Mouse (Mus musculus) hindbrain, embryonic 10.5 days (tissue): ENCODE measurements around the gene Frmd5. TPM values are rescaled to one million over a fixed set of nuclear protein-coding genes. Genes with fewer than 3 reads are reported as not detected.
"Not testable (repeated sequence)": the region's sequence is repeated elsewhere in the genome, so short reads cannot be mapped to it uniquely, and the experiment has no call there.

Experiments
- DNase-seq: peaks from one replicate; pipeline ENCODE4 v3.0.0-alpha.2; 2017; ENCODE audit warnings: low spot score
- H3K27ac ChIP-seq: fragments of 300-500 bp; sonication (generic); 2 replicates; pipeline ENCODE4 v1.5.1; 2016; ENCODE audit warnings: mild to moderate bottlenecking, moderate library complexity
- H3K27me3 ChIP-seq: fragments of 300-500 bp; sonication (generic); 2 replicates; pipeline ENCODE4 v1.6.1; 2016; ENCODE audit warnings: mild to moderate bottlenecking; ENCODE audit not compliant: poor library complexity, insufficient read depth, severe bottlenecking
- H3K36me3 ChIP-seq: fragments of 300-500 bp; sonication (generic); 2 replicates; pipeline ENCODE4 v1.6.1; 2016; ENCODE audit warnings: mild to moderate bottlenecking, moderate library complexity
- H3K4me1 ChIP-seq: fragments of 300-500 bp; sonication (generic); replicated peaks from 2 replicates; pipeline ENCODE4 v1.6.1; 2016; ENCODE audit warnings: mild to moderate bottlenecking
- H3K4me3 ChIP-seq: fragments of 300-500 bp; sonication (generic); 2 replicates; pipeline ENCODE4 v1.5.1; 2016; ENCODE audit warnings: mild to moderate bottlenecking, moderate library complexity
- H3K9me3 ChIP-seq: fragments of 300-500 bp; sonication (generic); 2 replicates; pipeline ENCODE4 v1.6.1; 2016; ENCODE audit warnings: mild to moderate bottlenecking, moderate library complexity
- WGBS: fragments of 180-500 bp; shearing (Covaris S2); methylation state at CpG from one replicate; pipeline ENCODE4 v1.1.7; 2016; 5-methylcytosine and 5-hydroxymethylcytosine counted together
- polyA plus RNA-seq: library from polyadenylated mRNA; unstranded; fragments of >200 nt; fragmentation: Nextera tagmentation; extraction: Ambion mirVana; gene quantifications from 2 replicates; pipeline ENCODE4 v1.2.1, GENCODE M21; 2016

The Frmd5 gene
- polyA plus RNA-seq, 1 experiment from 2014 or later, result 15.3 TPM

DNA sequence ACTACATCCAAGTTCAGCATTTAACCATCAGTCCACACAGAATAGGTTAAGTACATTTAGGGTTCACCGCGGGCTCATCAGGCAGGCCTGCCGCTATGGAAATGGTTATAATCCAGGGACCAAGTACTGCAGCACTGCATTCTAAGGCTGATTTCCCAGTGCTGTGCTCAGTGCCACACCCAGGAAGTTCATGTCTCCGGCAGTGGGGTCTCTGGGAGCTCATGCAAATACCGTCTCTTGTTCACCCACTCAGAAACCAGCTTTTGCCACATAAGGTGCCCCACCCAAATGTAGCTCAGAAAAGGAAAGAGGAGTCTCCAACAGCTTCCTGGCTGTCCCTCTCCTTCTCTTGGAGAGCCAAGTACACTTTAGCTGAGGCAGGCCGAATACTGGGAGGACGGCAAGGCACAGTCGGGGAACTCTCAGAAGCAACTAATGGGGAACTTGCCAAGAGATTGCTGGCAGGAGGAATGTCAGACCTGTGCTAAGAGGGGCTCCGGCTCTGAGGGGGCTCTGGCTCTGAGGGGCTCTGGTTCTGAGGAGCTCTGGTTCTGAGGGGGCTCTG, 232.7 kb downstream of the Frmd5 start:
- no peaks in the 10 kb centered on the region for H3K27me3 ChIP-seq
- H3K4me3 ChIP-seq, result no peak overlapping the region
- H3K27ac ChIP-seq, result no peak overlapping the region
- H3K9me3 ChIP-seq, result no peaks in the 10 kb centered on the region
- DNase-seq, result no peak
- peaks cover 21% of the 10 kb centered on the region for H3K36me3 ChIP-seq
- 83% methylated on average over 9 of the region's 9 CpGs for WGBS
- 0 out of 2 replicates have a peak, but pooled peaks cover 3% of the 10 kb centered on the region for H3K4me1 ChIP-seq

DNA sequence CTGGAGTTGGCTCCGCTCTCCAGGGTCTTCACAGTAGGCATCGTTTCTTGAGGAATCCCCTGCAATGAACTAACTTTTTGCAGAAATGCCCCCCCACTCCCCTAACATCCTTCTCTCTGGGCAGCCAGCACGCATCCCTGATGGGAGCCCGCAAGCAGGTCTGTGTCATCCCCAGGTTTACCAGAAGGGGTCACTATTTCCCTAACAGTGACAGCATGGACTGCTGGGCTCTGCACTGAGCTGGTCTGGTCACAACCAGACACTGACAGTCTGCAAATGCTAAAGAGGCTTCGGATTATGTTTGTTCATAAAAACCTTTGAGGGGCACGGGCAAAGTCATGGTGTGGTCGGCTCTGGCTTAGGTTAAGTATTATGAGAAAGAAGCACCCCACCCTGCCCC, 235.1 kb downstream of the Frmd5 start:
- DNase-seq, result peak; percentile 80
- Histone ChIP-seq H3K4me1 (0 out of 2 replicates have a peak, but pooled peaks cover 3% of the 10 kb centered on the region), H3K27ac (no peak overlapping the region), H3K36me3 (peaks cover 21% of the 10 kb centered on the region), H3K27me3 (no peaks in the 10 kb centered on the region), H3K9me3 (no peaks in the 10 kb centered on the region), H3K4me3 (no peak overlapping the region)
- 23% methylated on average over 7 of the region's 7 CpGs for WGBS

DNA sequence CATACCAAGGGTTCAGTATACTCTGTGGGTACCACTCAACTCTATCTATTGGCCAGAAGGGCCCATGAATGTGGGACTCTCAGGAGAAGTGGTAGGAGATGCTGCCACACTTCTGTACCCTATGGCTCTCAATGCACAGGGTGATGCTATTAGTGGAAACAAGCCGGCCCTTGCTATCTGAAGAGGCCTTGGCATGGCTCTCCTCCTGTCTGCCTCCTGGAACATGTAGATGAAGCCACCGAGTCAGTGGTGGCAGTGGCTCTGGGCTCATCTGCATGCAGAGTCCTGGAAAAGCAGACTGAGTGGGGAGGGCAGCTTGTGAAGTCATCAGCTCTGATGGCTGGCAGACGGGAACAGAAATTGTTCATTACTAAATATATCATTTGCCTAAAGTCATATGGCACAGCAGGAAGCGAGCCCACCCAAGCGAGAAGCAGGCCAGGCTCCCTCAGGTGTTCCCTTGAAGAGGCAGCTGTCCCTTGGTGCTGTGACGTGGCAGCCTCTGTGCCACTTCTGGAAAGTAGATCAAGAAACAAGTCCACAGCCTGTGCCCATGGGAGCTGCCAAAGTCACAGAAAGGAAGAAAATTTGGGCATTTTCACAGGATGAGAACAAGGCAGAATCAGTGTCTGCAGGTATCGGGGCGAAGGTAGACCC, 235.8 kb downstream of the Frmd5 start:
- WGBS, result 80% methylated on average over 8 of the region's 8 CpGs
- H3K4me3 ChIP-seq, result no peak overlapping the region
- DNase-seq, result no peak
- H3K9me3 ChIP-seq, result no peaks in the 10 kb centered on the region
- H3K27ac ChIP-seq, result no peak overlapping the region
- H3K4me1 ChIP-seq, result 0 out of 2 replicates have a peak, but pooled peaks cover 3% of the 10 kb centered on the region
- no peaks in the 10 kb centered on the region for H3K27me3 ChIP-seq
- H3K36me3 ChIP-seq, result peaks cover 21% of the 10 kb centered on the region

DNA sequence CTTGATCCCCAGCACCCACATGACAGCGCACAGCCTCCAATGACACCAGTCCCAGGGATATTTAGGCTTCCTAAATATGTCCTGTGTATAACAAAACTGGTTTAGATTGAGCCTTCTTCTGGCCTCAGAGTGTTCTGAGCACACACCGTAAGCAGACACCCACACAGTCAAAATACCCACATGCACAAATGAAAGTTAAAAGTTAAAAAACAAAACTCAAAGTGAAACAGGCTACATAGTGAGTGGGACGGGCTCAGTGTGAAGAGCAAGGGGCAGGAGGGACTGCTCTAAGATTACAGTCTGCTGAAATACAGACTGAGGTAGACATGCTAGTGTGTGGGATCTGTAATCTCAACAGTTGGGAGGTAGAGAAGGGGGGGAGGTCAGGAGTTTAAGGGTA, 236.8 kb downstream of the Frmd5 start:
- Histone ChIP-seq H3K9me3 (no peaks in the 10 kb centered on the region), H3K27me3 (no peaks in the 10 kb centered on the region), H3K4me1 (0 out of 2 replicates have a peak, but pooled peaks cover 3% of the 10 kb centered on the region), H3K4me3 (no peak overlapping the region), H3K36me3 (peaks cover 18% of the 10 kb centered on the region), H3K27ac (no peak overlapping the region)
- DNase-seq, result no peak
- WGBS, result 89% methylated on average over 3 of the region's 3 CpGs

DNA sequence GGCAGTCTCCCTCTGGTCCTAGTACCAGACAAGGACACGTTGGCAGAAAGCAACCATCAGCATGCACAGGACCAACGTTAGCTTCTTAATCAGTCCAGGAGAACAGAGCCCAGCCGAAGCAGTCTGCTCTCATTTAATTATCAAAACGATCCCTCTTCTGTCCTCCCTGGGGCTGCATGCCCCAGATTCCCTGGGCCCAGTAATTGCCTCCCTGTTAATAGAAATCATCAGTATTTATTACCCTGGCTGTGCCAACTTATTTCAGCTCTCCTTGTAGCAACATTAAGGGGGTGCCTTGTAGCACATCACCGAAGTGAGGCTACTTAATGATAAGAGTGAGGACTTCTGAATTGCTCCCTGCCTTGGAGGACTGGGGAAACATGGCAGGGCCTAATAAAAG, 241.0 kb downstream of the Frmd5 start:
- Histone ChIP-seq H3K4me1 (no peaks in the 10 kb centered on the region), H3K4me3 (no peak overlapping the region), H3K9me3 (no peaks in the 10 kb centered on the region), H3K36me3 (peaks cover 13% of the 10 kb centered on the region), H3K27me3 (no peaks in the 10 kb centered on the region), H3K27ac (no peak overlapping the region)
- 77% methylated on average over 5 of the region's 5 CpGs for WGBS
- no peak for DNase-seq

DNA sequence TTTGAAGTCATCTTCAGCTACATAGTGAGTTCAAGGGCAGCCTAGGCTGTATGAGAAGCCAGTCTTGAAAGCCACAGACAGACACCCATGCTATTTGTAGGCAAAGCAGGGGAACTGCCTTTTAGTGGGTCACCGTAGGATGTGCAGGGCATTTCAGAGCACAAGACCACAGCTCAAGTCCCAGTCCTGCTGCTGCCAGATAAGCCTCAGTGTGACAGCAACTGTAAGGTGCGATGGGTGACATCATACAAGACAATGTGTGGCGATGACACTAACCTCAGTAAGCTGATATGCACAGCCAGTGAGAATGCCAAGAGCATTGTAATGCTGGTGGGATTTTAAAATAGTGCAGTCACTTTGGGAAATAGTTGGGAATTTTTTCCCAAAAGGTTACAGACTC, 243.8 kb downstream of the Frmd5 start:
- Histone ChIP-seq H3K27ac (no peak overlapping the region), H3K36me3 (peaks cover 21% of the 10 kb centered on the region), H3K27me3 (no peaks in the 10 kb centered on the region), H3K9me3 (no peaks in the 10 kb centered on the region), H3K4me3 (no peak overlapping the region), H3K4me1 (no peaks in the 10 kb centered on the region)
- WGBS, result 92% methylated on average over 3 of the region's 3 CpGs
- DNase-seq, result no peak

DNA sequence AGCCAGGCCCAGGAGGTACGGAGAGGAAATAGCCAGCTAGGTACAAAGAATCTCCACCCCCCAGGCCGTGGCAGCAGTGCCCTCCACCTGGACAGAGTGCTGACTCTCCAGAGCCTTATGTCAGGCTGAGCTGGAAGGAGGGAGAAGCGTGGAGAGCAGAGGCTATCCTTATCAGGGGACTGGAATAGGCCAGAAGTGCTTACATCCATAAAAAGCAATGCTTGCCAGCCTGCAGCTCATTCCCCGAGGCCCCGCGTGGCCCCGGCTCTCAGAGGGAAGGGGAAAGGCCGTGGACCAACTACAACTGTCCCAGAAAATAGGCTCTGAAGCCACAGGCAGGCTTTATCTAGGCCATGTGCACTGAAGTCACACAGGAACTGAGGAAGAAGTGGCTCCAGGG, 255.6 kb downstream of the Frmd5 start:
- no peaks in the 10 kb centered on the region for H3K9me3 ChIP-seq
- H3K36me3 ChIP-seq, result peaks cover 78% of the 10 kb centered on the region
- no peak overlapping the region for H3K27ac ChIP-seq
- H3K4me3 ChIP-seq, result no peak overlapping the region
- no peaks in the 10 kb centered on the region for H3K4me1 ChIP-seq
- DNase-seq, result no peak
- WGBS, result 84% methylated on average over 8 of the region's 8 CpGs
- no peaks in the 10 kb centered on the region for H3K27me3 ChIP-seq

DNA sequence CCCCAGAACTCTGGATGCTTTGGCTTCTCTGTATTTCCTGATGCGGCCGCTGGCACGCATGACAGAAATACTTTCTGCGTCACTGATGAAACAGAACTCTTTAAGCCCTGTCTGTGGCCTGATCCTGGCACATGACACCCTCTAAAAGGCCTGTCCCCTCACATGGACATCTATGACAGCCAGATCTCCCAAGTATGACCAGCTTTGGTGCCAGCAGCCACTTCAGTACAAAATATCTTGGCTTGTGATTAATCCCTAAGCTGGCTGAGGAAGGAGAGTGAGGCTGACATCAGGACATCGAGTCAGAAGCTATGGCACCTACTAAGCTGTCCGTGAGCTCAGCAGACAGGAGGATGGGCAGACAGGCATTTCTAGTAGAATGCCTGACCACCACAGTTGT, 257.3 kb downstream of the Frmd5 start:
- Histone ChIP-seq H3K9me3 (no peaks in the 10 kb centered on the region), H3K27ac (no peak overlapping the region), H3K4me3 (no peak overlapping the region), H3K27me3 (no peaks in the 10 kb centered on the region), H3K4me1 (no peaks in the 10 kb centered on the region), H3K36me3 (peaks cover 85% of the 10 kb centered on the region)
- 95% methylated on average over 6 of the region's 6 CpGs for WGBS
- no peak for DNase-seq

DNA sequence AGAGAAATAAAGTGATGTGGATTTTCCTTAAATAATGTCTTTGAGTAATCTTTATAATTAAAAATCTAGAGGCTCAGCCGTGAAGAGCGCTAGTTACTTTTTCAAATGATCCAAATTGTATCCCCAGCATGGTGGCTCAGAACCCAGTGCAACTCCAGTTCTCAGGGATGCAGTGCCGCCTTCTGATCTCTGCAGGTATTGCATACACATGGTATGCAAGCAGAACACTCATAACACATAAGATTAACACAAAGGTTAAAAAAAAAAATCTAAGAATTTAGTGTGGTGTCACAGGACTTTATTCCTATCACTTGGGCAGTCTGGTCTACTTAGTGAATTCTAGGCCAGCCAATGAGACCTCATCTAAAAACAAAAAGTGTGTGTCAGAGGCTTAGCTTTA, 262.1 kb downstream of the Frmd5 start:
- no peaks in the 10 kb centered on the region for H3K9me3 ChIP-seq
- peaks cover 93% of the 10 kb centered on the region for H3K36me3 ChIP-seq
- H3K27ac ChIP-seq, result no peak overlapping the region
- 90% methylated on average over 3 of the region's 3 CpGs for WGBS
- no peak overlapping the region for H3K4me3 ChIP-seq
- no peak for DNase-seq
- no peaks in the 10 kb centered on the region for H3K4me1 ChIP-seq
- no peaks in the 10 kb centered on the region for H3K27me3 ChIP-seq

DNA sequence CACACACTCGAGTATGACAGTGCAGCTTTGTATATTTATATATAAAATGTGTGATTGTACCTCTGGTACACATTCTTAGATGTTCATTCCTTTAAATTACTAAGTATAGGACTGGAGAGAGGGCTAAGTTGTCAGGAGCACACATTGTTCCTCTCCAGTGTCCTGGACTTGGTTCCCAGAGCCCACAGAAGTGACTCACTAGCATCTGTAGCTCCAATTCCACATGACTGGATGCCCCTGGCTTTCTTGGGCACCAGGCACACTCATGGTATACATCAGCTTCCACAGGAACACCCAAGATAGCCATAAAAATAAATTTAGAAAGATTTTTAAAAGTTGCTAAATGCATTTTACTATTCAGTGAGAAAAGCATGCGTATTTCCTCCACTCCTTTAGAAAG, 281.8 kb downstream of the Frmd5 start:
- 91% methylated on average over 2 of the region's 2 CpGs for WGBS
- peaks cover 83% of the 10 kb centered on the region for H3K36me3 ChIP-seq

DNA sequence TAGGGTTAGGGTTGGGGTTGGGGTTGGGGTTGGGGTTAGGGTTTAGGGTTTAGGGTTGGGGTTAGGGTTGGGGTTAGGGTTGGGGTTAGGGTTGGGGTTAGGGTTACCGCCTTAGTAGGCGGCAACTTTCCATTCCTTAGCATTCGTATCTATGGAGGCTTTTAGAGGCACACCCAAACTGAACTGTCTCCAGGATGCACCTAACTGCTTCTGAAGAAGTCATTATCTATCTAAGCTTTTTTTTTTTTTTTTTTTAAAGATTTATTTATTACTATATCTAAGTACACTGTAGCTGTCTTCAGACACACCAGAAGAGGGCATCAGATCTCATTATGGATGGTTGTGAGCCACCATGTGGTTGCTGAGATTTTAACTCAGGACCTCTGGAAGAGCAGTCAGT, 284.1 kb downstream of the Frmd5 start:
- not testable (repeated sequence) for H3K27ac ChIP-seq, H3K27me3 ChIP-seq, DNase-seq, H3K4me1 ChIP-seq, H3K9me3 ChIP-seq, H3K4me3 ChIP-seq
- H3K36me3 ChIP-seq, result peaks cover 83% of the 10 kb centered on the region
- WGBS, result 100% methylated on average over 3 of the region's 3 CpGs

More for the DNA sequence above, 281.8 kb downstream of the Frmd5 start:
- Histone ChIP-seq H3K9me3 (no peaks in the 10 kb centered on the region), H3K4me3 (no peak overlapping the region), H3K4me1 (no peaks in the 10 kb centered on the region), H3K27ac (no peak overlapping the region), H3K27me3 (no peaks in the 10 kb centered on the region)
- DNase-seq, result no peak

DNA sequence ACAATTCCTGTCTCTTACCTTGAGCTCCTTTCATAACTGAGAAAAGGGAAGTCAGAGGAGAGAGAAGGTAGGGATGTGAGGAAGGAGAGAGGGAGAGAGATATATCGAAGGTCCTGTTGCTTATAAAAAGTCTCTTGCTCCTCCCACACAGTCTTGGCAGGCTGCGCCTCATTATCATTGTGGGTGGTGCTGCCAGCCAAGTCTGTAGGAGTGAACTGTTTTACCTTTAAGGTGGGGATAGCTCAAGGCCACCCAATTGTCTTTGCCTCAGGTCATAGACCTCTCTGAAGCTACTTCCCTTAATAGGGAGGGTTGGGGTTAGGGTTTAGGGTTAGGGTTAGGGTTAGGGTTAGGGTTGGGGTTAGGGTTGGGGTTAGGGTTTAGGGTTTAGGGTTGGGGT, 284.9 kb downstream of the Frmd5 start:
- H3K4me3 ChIP-seq, result no peak overlapping the region
- peaks cover 88% of the 10 kb centered on the region for H3K36me3 ChIP-seq
- no peak overlapping the region for H3K27ac ChIP-seq
- no peaks in the 10 kb centered on the region for H3K27me3 ChIP-seq
- no peaks in the 10 kb centered on the region for H3K9me3 ChIP-seq
- no peaks in the 10 kb centered on the region for H3K4me1 ChIP-seq
- DNase-seq, result no peak
- 95% methylated on average over 2 of the region's 2 CpGs for WGBS

DNA sequence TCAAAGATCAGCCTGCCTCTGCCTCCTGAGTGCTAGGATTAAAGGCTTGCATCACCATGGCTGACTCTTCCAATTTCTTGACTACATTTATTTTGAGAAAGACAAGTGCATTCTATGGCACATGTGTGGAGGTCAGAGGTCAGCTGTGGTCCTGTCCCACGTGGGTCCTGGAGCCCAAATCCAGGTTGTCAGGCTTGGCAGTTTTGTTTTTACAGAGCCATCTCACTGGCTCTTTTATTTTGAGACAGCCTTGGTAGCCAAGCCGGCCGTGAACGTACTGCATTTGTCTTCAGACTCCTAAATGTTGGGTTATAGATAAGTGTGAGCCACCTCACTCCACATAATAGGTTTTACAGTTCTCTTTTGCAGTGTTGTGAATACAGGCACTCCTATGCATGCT, 288.2 kb downstream of the Frmd5 start:
- H3K4me3 ChIP-seq, H3K9me3 ChIP-seq, H3K4me1 ChIP-seq, H3K27ac ChIP-seq, DNase-seq, H3K27me3 ChIP-seq: not testable (repeated sequence)
- H3K36me3 ChIP-seq, result peaks cover 84% of the 10 kb centered on the region
- 94% methylated on average over 4 of the region's 4 CpGs for WGBS

DNA sequence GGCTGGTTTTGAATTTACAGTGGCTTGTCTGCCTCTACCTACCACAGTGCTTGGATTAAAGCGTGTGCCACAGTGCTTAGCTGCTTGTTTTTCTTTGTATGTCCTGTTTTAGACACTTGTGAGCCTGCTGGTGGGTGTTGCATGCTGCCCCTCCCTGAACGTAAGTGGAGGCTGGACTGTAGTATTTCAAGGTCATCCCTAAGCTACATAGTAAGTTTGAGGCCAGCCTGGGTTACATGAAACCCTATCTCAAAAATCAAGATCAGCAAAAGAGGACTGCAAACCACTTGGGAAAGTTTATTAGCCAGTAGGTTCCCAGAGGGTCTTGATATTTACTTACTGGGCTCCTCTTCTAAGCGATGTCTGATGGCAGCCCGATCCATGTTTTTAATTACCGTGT, 288.8 kb downstream of the Frmd5 start:
- Histone ChIP-seq H3K9me3 (no peaks in the 10 kb centered on the region), H3K36me3 (peaks cover 83% of the 10 kb centered on the region), H3K27ac (no peak overlapping the region), H3K4me3 (no peak overlapping the region), H3K27me3 (no peaks in the 10 kb centered on the region), H3K4me1 (no peaks in the 10 kb centered on the region)
- WGBS, result 96% methylated on average over 5 of the region's 5 CpGs
- no peak for DNase-seq
